Mouse (Mus musculus) intestine, postnatal 0 days (tissue): ENCODE data around the gene Stxbp1. TPM values are rescaled to one million over a fixed set of nuclear protein-coding genes. Genes with fewer than 3 reads are reported as not detected.

Source experiments
- ATAC-seq: fragments of 200-750 bp; cut with Nextera tagmentation; 2 replicates; pipeline ENCODE4 v1.8.0; 2017; ENCODE audit warnings: mild to moderate bottlenecking, moderate TSS enrichment, moderate library complexity
- H3K27ac ChIP-seq: fragments of 300-500 bp; sonication (generic); 2 replicates; pipeline ENCODE4 v1.5.1; 2014; ENCODE audit warnings: mild to moderate bottlenecking, low read depth, low read length, moderate library complexity
- H3K27me3 ChIP-seq: fragments of 300-500 bp; sonication (generic); replicated peaks from 2 replicates; pipeline ENCODE4 v1.6.1; 2014; ENCODE audit warnings: low read length, mixed read lengths; ENCODE audit not compliant: control insufficient read depth, insufficient read depth
- H3K36me3 ChIP-seq: fragments of 300-500 bp; sonication (generic); 2 replicates; pipeline ENCODE4 v1.6.1; 2014; ENCODE audit warnings: mild to moderate bottlenecking, moderate library complexity; ENCODE audit not compliant: control insufficient read depth, insufficient read depth
- H3K4me1 ChIP-seq: fragments of 300-500 bp; sonication (generic); replicated peaks from 2 replicates; pipeline ENCODE4 v1.6.1; 2014; ENCODE audit warnings: antibody characterized with exemption, low read length, mixed read lengths; ENCODE audit not compliant: control insufficient read depth, insufficient read depth
- H3K4me2 ChIP-seq: fragments of 300-500 bp; sonication (generic); replicated peaks from 2 replicates; pipeline ENCODE4 v1.6.1; 2014; ENCODE audit warnings: low read depth, mild to moderate bottlenecking, moderate library complexity
- H3K4me3 ChIP-seq: fragments of 300-500 bp; sonication (generic); 2 replicates; pipeline ENCODE4 v1.5.1; 2014; ENCODE audit warnings: low read depth, low read length
- H3K9ac ChIP-seq: fragments of 300-500 bp; sonication (generic); 2 replicates; pipeline ENCODE4 v1.6.1; 2014; ENCODE audit warnings: mild to moderate bottlenecking, low read depth, low read length
- H3K9me3 ChIP-seq: fragments of 300-500 bp; sonication (generic); 2 replicates; pipeline ENCODE4 v1.6.1; 2016; ENCODE audit warnings: mixed run types; ENCODE audit not compliant: control insufficient read depth
- CTCF ChIP-seq: sonication (generic); IDR thresholded peaks from 2 replicates; pipeline ENCODE4 v1.5.1; 2016; ENCODE audit warnings: low read depth, mild to moderate bottlenecking, control low read depth, antibody characterized with exemption, moderate library complexity
- WGBS: fragments of 180-500 bp; shearing (Covaris S2); extraction: QIAGEN DNeasy Blood & Tissue Kit; methylation state at CpG from one replicate; pipeline ENCODE4 v1.1.7; 2014; 5-methylcytosine and 5-hydroxymethylcytosine counted together
- polyA plus RNA-seq: library from polyadenylated mRNA; unstranded; fragments of >200 nt; fragmentation: Nextera tagmentation; extraction: Ambion mirVana; gene quantifications from 2 replicates; pipeline ENCODE4 v1.2.1, GENCODE M21; 2015

Gene Stxbp1
- polyA plus RNA-seq, 1 experiment from 2014 or later = 12.2 TPM

DNA sequence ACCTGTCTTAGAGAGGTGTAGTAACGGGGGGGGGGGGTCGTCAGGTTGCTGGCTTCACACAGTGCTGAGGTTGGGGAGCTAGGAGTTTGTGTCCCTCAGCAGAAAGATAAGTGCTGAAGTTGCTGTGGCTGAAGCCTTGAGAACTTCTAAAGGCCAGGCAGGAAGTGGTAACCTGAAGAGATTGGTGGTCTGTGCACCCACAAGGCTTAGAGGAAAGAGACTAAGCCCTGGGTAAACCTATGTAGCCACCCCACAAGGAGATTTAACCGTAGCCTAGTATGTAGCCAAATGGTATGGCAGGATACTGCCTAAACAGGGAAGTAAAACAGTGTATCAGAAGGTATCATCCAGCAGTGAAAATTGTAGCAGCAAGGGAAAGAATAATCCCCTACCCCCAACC lies 43.2 kb upstream of the Stxbp1 start:
- WGBS = 77% methylated on average over 3 of the region's 3 CpGs
- H3K36me3 ChIP-seq = no peaks in the 10 kb centered on the region; the same call in 1 of the 2 replicates
- H3K9ac ChIP-seq = no peak overlapping the region
- H3K4me2 ChIP-seq = no peak overlapping the region
- H3K4me1 ChIP-seq = peaks cover 6% of the 10 kb centered on the region
- H3K4me3 ChIP-seq = no peak overlapping the region
- H3K27me3 ChIP-seq = no peaks in the 10 kb centered on the region
- ATAC-seq = no peak
- no peaks in the 10 kb centered on the region for H3K9me3 ChIP-seq
- no peak for TF ChIP-seq CTCF
- no peak overlapping the region for H3K27ac ChIP-seq

DNA sequence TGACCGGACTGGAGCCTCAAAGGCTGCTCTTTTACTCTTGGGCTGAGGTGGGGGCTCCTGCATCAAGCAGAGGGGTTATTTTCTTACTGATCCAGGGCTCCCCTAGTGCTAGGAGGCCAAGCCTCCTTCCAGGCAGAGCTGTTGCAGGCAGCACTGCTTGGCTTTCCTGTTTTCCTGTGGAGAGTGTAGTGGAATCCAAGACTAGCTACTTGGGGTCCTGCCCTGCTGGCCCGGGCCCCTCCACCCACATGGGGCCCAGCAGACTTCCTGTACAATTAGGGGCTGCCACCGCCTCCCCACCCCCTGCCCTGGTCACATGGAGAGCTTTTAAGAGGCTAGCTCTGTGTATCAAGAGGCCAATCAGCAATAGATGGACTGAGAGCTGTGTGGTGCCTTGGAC lies 41.5 kb upstream of the Stxbp1 start:
- Histone ChIP-seq H3K36me3 (no peaks in the 10 kb centered on the region; the same call in 1 of the 2 replicates), H3K9ac (no peak overlapping the region), H3K4me1 (peaks cover 3% of the 10 kb centered on the region), H3K4me2 (no peak overlapping the region), H3K27ac (0 out of 2 replicates have a peak overlapping the region, but pooled peaks have one; percentile 7), H3K4me3 (no peak overlapping the region), H3K9me3 (no peaks in the 10 kb centered on the region), H3K27me3 (no peaks in the 10 kb centered on the region)
- WGBS = 44% methylated on average over 3 of the region's 3 CpGs
- ATAC-seq = no peak
- no peak for TF ChIP-seq CTCF

GRCm38 (mm10) chr2:32888029-32888428 lies 41.0 kb upstream of the Stxbp1 start:
- ATAC-seq = no peak
- Histone ChIP-seq H3K4me3 (no peak overlapping the region), H3K9me3 (no peaks in the 10 kb centered on the region), H3K27me3 (no peaks in the 10 kb centered on the region), H3K36me3 (no peaks in the 10 kb centered on the region; the same call in 1 of the 2 replicates), H3K4me2 (no peak overlapping the region), H3K9ac (no peak overlapping the region), H3K4me1 (peaks cover 3% of the 10 kb centered on the region), H3K27ac (no peak overlapping the region)
- no peak for TF ChIP-seq CTCF
- 24% methylated on average over 9 of the region's 9 CpGs for WGBS

- Histone ChIP-seq H3K27ac (no peak overlapping the region), H3K4me2 (no peak overlapping the region), H3K4me3 (no peak overlapping the region), H3K27me3 (no peaks in the 10 kb centered on the region), H3K9ac (no peak overlapping the region), H3K9me3 (no peaks in the 10 kb centered on the region), H3K36me3 (no peaks in the 10 kb centered on the region), H3K4me1 (peaks cover 18% of the 10 kb centered on the region)
- no peak for ATAC-seq
- no peak for TF ChIP-seq CTCF
- WGBS = 25% methylated on average over 7 of the region's 7 CpGs
Measured at GRCm38 (mm10) chr2:32884745-32885144, 37.7 kb upstream of the Stxbp1 start.

DNA sequence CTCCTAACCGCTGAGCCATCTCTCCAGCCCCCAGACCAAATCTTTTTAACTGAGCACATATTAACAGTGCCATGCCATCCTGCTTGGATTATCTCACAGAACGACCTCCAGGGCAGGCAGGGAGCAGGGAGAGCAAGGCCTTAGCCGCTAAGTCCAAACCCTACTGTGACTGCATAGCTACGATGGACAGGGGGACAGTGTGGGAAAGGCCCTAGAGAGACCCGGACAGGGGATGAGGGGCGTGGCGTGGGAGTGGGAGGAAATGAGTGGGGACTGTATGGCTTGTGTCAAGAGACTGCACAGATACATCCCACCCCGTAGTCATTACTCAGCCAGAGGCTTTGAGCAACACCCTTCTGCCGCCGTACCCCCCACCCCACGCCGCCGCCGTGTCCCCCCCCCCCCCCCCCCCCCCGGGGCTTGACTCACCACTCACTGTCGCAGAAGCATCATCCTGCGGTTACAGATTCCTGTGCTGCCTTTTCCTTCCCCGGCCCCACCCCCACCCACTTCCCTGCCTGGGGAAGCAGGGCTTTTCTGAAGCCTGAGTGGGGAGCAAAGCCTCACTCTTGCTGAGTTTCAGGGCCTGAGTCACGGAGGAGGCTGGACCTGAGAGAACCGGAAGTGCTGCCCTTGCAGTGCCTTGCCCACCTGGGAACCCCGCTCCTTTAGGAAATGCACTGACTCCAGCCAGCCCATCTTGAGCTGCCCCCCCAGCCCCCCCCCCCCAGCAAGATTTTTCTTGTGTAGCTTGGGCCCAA lies 35.4 kb upstream of the Stxbp1 start:
- ATAC-seq = no peak
- 31% methylated on average over 16 of the region's 21 CpGs for WGBS
- no peaks in the 10 kb centered on the region for H3K36me3 ChIP-seq
- no peaks in the 10 kb centered on the region for H3K9me3 ChIP-seq
- H3K4me2 ChIP-seq = peak overlapping the region; percentile 35; the same call in 1 of the 2 replicates
- 0 out of 2 replicates have a peak, but pooled peaks have one; percentile 1 for TF ChIP-seq CTCF
- no peak overlapping the region for H3K4me3 ChIP-seq
- no peaks in the 10 kb centered on the region for H3K27me3 ChIP-seq
- no peak overlapping the region for H3K9ac ChIP-seq
- peaks cover 17% of the 10 kb centered on the region for H3K4me1 ChIP-seq
- H3K27ac ChIP-seq = peak overlapping the region; percentile 52; the same call in 1 of the 2 replicates

GRCm38 (mm10) chr2:32881723-32882122 lies 34.7 kb upstream of the Stxbp1 start:
- 23% methylated on average over 3 of the region's 3 CpGs for WGBS

More at GRCm38 (mm10) chr2:32881723-32882122, 34.7 kb upstream of the Stxbp1 start:
- no peak for TF ChIP-seq CTCF
- no peak for ATAC-seq
- Histone ChIP-seq H3K36me3 (no peaks in the 10 kb centered on the region), H3K27ac (peak overlapping the region; percentile 52), H3K9ac (no peak overlapping the region), H3K4me1 (peaks cover 17% of the 10 kb centered on the region), H3K27me3 (no peaks in the 10 kb centered on the region), H3K4me3 (no peak overlapping the region), H3K4me2 (no peak overlapping the region; the same call in 1 of the 2 replicates), H3K9me3 (no peaks in the 10 kb centered on the region)
